Mouse (Mus musculus): ENCODE data around the gene Rph3al. TPM values are rescaled to one million over a fixed set of nuclear protein-coding genes. Genes with fewer than 3 reads are reported as not detected.

Rph3al gene
- polyA plus RNA-seq, 1 experiment from 2014 or later: 1.2 TPM

DNA sequence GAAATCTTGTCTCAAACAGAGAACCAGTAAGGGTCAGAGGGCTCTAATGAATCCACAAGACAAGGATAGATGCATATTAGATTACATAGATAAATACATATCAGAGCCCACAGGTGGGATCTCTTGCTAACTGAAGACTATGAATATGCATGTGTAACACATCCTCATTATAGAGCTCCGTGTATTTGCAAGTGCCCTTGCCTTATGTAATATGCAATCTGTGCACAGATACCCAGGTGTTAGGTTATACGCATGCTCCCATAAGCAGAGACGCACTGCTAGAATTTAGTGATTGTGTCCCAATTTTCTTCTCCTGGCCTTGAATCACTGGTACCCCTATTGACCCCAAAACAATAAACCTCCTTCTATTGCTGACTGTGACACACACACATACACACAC lies 34.0 kb upstream of the Rph3al start:
- no peak overlapping the region for H3K9ac ChIP-seq (ENCODE audit: low read length)

DNA sequence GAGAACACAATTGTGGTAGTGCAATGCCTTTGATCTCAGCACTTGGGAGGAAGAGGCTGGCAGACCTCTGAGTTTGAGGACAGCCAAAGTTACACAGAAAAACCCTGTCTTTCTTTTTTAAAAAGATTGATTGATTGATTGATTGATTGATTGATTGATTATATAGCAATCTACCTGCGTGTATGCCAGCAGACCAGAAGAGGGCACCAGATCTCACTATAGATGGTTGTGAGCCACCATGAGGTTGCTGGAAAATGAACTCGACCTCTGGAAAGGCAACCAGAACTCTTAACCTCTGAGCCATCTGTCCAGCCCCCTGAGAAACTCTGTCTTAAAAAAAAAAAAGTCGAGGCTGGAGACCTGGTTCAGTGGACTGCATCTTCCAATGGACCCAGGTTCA lies 32.4 kb upstream of the Rph3al start:
- Histone ChIP-seq H3K27ac (ENCODE audit: low read depth, low read length) (no peak overlapping the region), H3K36me3 (ENCODE audit: control insufficient read depth, insufficient read depth, low read length) (no peaks in the 10 kb centered on the region), H3K4me2 (ENCODE audit: low read depth) (no peak overlapping the region), H3K4me3 (ENCODE audit: low read depth, low read length) (no peak overlapping the region), H3K9me3 (ENCODE audit: control insufficient read depth, low read length) (no peaks in the 10 kb centered on the region), H3K27me3 (ENCODE audit: control insufficient read depth, insufficient read depth, low read length) (peaks cover 9% of the 10 kb centered on the region; the same call in 1 of the 2 replicates), H3K9ac (ENCODE audit: low read length) (no peak overlapping the region), H3K4me1 (ENCODE audit: control insufficient read depth, insufficient read depth, low read length) (no peaks in the 10 kb centered on the region)
- DNase-seq (ENCODE audit: low spot score) (no peak), ATAC-seq (ENCODE audit: insufficient read depth, low FRiP score, low TSS enrichment) (no peak)
- WGBS: 26% methylated on average over 3 of the region's 3 CpGs

More for the DNA sequence above, 34.0 kb upstream of the Rph3al start:
- H3K9me3 ChIP-seq (ENCODE audit: control insufficient read depth, low read length): no peaks in the 10 kb centered on the region
- H3K4me3 ChIP-seq (ENCODE audit: low read depth, low read length): no peak overlapping the region
- DNase-seq (ENCODE audit: low spot score): no peak
- 0 out of 2 replicates have a peak, but pooled peaks cover 4% of the 10 kb centered on the region for H3K27me3 ChIP-seq (ENCODE audit: control insufficient read depth, insufficient read depth, low read length)
- H3K4me2 ChIP-seq (ENCODE audit: low read depth): no peak overlapping the region
- ATAC-seq (ENCODE audit: insufficient read depth, low FRiP score, low TSS enrichment): no peak
- no peaks in the 10 kb centered on the region for H3K36me3 ChIP-seq (ENCODE audit: control insufficient read depth, insufficient read depth, low read length)
- WGBS: 90% methylated on average over 3 of the region's 3 CpGs
- no peaks in the 10 kb centered on the region for H3K4me1 ChIP-seq (ENCODE audit: control insufficient read depth, insufficient read depth, low read length)
- no peak overlapping the region for H3K27ac ChIP-seq (ENCODE audit: low read depth, low read length)

DNA sequence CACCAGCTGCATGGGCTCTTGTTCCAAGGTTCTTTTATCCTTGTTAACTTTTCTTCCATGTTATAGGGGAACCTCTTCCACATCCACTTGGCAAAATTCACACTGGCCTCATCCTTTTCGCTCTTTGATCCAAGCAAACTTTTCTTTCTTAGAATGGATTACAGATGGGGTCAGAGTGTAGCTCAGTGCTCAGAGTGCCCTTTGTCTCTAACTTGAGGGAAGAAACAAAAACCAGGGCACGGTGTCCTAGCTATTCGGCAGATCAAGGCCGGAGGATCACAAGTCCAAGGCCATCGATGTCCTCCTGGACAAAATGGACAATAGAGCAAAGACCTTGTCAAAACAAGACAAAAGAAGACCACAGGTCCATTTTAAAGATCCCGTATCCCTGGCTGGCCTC lies 30.5 kb upstream of the Rph3al start:
- Histone ChIP-seq H3K9me3 (ENCODE audit: control insufficient read depth, low read length) (no peaks in the 10 kb centered on the region), H3K4me1 (ENCODE audit: control insufficient read depth, insufficient read depth, low read length) (peaks cover 12% of the 10 kb centered on the region), H3K4me3 (ENCODE audit: low read depth, low read length) (no peak overlapping the region), H3K4me2 (ENCODE audit: low read depth) (no peak overlapping the region), H3K27ac (ENCODE audit: low read depth, low read length) (no peak overlapping the region), H3K36me3 (ENCODE audit: control insufficient read depth, insufficient read depth, low read length) (no peaks in the 10 kb centered on the region), H3K9ac (ENCODE audit: low read length) (no peak overlapping the region), H3K27me3 (ENCODE audit: control insufficient read depth, insufficient read depth, low read length) (peaks cover 15% of the 10 kb centered on the region; the same call in 1 of the 2 replicates)
- no peak for ATAC-seq (ENCODE audit: insufficient read depth, low FRiP score, low TSS enrichment)
- WGBS: 86% methylated on average over 6 of the region's 6 CpGs
- no peak for DNase-seq (ENCODE audit: low spot score)

DNA sequence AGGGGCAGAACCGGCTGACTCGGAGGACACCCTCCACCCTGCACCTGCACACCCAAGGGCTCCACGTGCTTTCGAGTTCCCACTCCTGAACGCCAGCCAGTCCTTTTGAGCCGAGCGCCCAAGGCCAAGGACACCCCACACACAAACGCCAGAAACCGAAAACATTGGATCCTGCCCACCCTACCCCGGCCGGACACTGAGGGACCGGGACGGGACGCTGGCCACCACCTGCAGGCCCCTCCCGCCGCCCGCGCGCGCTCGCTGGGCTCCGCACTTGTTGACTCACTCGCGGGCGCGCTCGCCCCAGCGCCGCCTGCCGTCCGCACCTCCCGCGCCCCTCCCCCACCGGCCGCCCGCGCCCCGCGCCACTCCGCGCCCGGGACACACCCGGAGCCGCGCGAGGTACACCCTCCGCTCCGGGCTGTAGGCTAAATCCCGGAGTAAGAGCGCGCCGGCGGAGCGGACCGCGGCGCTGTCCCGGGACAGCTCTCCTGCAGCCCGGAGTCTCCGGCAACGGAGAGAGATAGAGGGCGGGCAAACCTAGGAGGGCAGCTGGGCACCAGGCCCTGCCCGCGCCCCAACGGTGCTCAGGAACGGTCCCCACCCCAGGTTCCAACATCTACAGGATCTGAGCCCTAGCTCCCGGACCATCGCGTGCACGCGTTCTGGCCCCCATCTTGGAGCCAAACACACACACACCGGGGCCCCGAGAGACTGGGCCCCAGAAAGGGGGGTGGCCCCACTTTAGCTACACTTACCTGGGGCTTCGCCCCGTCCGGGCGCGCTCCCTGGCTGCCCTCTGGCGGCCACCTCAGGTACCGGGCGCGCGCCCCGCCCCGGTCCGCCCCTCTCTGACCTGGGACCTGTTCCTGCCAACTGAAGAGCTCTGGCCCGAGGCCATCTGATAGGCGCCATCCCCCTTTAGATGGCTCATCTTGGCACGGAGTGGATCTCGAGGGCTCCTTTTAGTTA lies 28.5 kb upstream of the Rph3al start:
- Histone ChIP-seq H3K9me3 (ENCODE audit: control insufficient read depth, low read length) (no peaks in the 10 kb centered on the region), H3K4me2 (ENCODE audit: low read depth) (peak overlapping the region; percentile 96), H3K9ac (ENCODE audit: low read length) (peak overlapping the region; percentile 61), H3K27ac (ENCODE audit: low read depth, low read length) (no peak overlapping the region), H3K36me3 (ENCODE audit: control insufficient read depth, insufficient read depth, low read length) (no peaks in the 10 kb centered on the region), H3K27me3 (ENCODE audit: control insufficient read depth, insufficient read depth, low read length) (peaks cover 15% of the 10 kb centered on the region; the same call in 1 of the 2 replicates), H3K4me3 (ENCODE audit: low read depth, low read length) (peak overlapping the region; percentile 64), H3K4me1 (ENCODE audit: control insufficient read depth, insufficient read depth, low read length) (peaks cover 16% of the 10 kb centered on the region)
- DNase-seq (ENCODE audit: low spot score): peak; percentile 79
- WGBS: under 1% methylated on average over 77 of the region's 90 CpGs
- ATAC-seq (ENCODE audit: insufficient read depth, low FRiP score, low TSS enrichment): peak; percentile 64

DNA sequence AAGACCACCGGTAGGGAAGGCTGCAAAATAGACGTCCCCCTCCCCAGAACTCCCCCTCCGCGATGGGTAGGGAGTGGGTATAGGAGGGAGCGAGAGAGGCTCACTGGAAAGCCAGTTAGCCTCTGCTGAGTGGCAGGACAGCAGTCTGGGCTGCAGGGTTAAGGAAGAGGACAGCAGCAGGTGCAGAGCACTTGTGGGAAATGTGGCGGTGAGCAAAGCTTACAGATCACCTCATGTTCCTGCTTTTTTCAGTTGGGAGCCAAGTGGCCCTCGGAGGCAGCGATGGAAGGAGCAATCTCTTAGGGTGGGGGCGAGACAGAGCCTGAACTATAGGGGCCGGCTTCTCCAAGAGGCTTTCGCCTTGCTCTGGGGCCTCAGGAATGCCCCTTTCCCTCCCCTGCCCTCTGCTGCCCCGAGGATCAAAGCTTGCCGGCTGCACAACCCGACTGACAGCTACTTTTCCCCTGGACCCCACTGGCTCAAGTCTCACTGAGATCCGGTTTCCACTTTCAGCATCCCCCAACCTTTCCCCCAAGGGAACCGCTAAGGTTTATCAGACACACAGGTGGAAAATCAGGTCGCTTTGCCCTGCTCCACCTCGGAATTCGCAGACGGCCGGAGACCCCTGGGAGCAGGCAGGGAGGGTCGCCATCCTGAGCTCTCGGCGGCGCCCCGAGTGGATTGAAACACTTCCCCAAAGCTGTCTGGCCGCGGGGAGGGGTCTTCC lies 27.6 kb upstream of the Rph3al start:
- Histone ChIP-seq H3K27me3 (ENCODE audit: control insufficient read depth, insufficient read depth, low read length) (peaks cover 15% of the 10 kb centered on the region; the same call in 1 of the 2 replicates), H3K27ac (ENCODE audit: low read depth, low read length) (no peak overlapping the region), H3K4me1 (ENCODE audit: control insufficient read depth, insufficient read depth, low read length) (peaks cover 16% of the 10 kb centered on the region), H3K9ac (ENCODE audit: low read length) (peak overlapping the region; percentile 61), H3K36me3 (ENCODE audit: control insufficient read depth, insufficient read depth, low read length) (no peaks in the 10 kb centered on the region), H3K9me3 (ENCODE audit: control insufficient read depth, low read length) (no peaks in the 10 kb centered on the region), H3K4me2 (ENCODE audit: low read depth) (peak overlapping the region; percentile 96), H3K4me3 (ENCODE audit: low read depth, low read length) (peak overlapping the region; percentile 64)
- ATAC-seq (ENCODE audit: insufficient read depth, low FRiP score, low TSS enrichment) (no peak), DNase-seq (ENCODE audit: low spot score) (no peak)
- 4% methylated on average over 28 of the region's 28 CpGs for WGBS

DNA sequence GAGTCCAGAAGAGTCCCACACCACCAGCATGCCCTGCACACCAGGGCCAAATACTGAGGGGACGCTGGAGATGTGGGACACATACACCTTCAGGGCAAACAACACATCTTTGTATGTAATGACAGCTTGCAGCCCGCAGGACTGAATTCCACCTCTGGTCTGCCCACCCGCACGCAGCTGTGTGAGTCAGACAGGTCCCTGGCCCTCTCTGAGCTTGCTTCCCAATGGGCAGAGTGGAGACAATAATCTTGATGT lies 26.2 kb upstream of the Rph3al start:
- peaks cover 15% of the 10 kb centered on the region; the same call in 1 of the 2 replicates for H3K27me3 ChIP-seq (ENCODE audit: control insufficient read depth, insufficient read depth, low read length)
- no peak for DNase-seq (ENCODE audit: low spot score)
- H3K4me1 ChIP-seq (ENCODE audit: control insufficient read depth, insufficient read depth, low read length): peaks cover 16% of the 10 kb centered on the region
- no peaks in the 10 kb centered on the region for H3K9me3 ChIP-seq (ENCODE audit: control insufficient read depth, low read length)
- H3K36me3 ChIP-seq (ENCODE audit: control insufficient read depth, insufficient read depth, low read length): no peaks in the 10 kb centered on the region
- H3K4me3 ChIP-seq (ENCODE audit: low read depth, low read length): no peak overlapping the region
- no peak overlapping the region for H3K27ac ChIP-seq (ENCODE audit: low read depth, low read length)
- H3K4me2 ChIP-seq (ENCODE audit: low read depth): no peak overlapping the region
- no peak for ATAC-seq (ENCODE audit: insufficient read depth, low FRiP score, low TSS enrichment)
- 38% methylated on average over 4 of the region's 4 CpGs for WGBS
- no peak overlapping the region for H3K9ac ChIP-seq (ENCODE audit: low read length)

DNA sequence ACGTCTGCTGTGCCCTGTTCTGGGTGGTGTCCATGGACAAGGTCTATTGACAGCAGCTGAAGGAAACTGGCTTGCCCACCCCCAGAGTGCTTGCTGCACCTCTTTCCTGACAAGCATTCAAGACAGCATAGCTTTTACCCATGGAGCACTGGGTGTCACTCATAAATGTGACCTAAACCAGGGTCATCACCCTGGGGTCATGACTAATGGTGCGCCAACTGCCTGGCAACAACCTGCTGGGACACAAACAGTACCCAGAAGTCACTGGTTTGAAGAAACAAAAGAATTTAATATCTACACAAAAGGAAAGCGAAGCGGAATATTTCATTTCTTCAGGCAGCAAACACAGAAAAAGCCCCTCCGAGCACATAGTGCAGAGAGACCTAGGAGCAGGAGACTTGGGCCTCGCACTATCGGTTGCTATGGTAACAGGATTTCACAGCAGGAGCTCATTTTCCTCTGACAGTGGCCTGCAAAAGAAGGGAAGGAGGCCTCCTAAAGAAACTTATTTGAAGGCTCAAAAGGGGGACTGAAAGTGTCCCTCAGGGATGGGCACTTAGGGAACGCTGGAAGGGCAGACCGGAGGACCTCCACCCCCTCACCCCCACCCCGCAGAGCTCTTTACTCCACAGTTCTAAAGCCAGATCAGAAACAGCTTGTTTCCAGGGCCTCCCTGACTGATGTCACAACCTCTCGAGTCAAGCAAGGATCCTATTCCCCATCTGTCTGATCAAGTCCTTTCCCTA lies 25.7 kb upstream of the Rph3al start:
- H3K27ac ChIP-seq (ENCODE audit: low read depth, low read length): no peak overlapping the region
- DNase-seq (ENCODE audit: low spot score) (peak; percentile 68), ATAC-seq (ENCODE audit: insufficient read depth, low FRiP score, low TSS enrichment) (no peak)
- H3K27me3 ChIP-seq (ENCODE audit: control insufficient read depth, insufficient read depth, low read length): peaks cover 15% of the 10 kb centered on the region; the same call in 1 of the 2 replicates
- H3K36me3 ChIP-seq (ENCODE audit: control insufficient read depth, insufficient read depth, low read length): no peaks in the 10 kb centered on the region
- H3K9ac ChIP-seq (ENCODE audit: low read length): no peak overlapping the region
- H3K4me3 ChIP-seq (ENCODE audit: low read depth, low read length): no peak overlapping the region
- WGBS: 17% methylated on average over 11 of the region's 11 CpGs
- no peak overlapping the region for H3K4me2 ChIP-seq (ENCODE audit: low read depth)
- peaks cover 16% of the 10 kb centered on the region for H3K4me1 ChIP-seq (ENCODE audit: control insufficient read depth, insufficient read depth, low read length)
- no peaks in the 10 kb centered on the region for H3K9me3 ChIP-seq (ENCODE audit: control insufficient read depth, low read length)

DNA sequence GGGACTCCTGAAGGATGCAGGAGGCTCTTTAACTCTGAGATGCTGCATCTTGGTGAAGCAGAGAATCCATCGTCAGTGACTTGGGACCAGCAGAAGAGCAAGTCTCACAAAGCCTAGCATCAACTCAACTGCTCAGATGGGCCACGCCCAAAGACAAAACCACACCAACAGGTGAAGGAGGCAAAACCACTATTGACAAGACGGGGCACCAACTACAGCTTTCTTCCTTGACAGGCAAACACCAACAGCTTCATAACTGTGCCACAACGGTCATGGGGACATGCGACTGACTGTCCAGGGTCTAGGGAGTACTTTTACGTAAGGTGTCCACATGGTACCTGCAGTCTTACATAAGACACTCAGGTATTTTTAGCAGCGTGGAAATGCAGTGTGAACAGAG lies 23.6 kb upstream of the Rph3al start:
- no peak overlapping the region for H3K27ac ChIP-seq (ENCODE audit: low read depth, low read length)
- H3K27me3 ChIP-seq (ENCODE audit: control insufficient read depth, insufficient read depth, low read length): peaks cover 11% of the 10 kb centered on the region; the same call in 1 of the 2 replicates
- H3K9ac ChIP-seq (ENCODE audit: low read length): no peak overlapping the region
- peaks cover 16% of the 10 kb centered on the region for H3K4me1 ChIP-seq (ENCODE audit: control insufficient read depth, insufficient read depth, low read length)
- no peak overlapping the region for H3K4me3 ChIP-seq (ENCODE audit: low read depth, low read length)
- WGBS: 87% methylated on average over 7 of the region's 7 CpGs
- no peak for DNase-seq (ENCODE audit: low spot score)
- no peak for ATAC-seq (ENCODE audit: insufficient read depth, low FRiP score, low TSS enrichment)
- H3K9me3 ChIP-seq (ENCODE audit: control insufficient read depth, low read length): no peaks in the 10 kb centered on the region
- no peaks in the 10 kb centered on the region for H3K36me3 ChIP-seq (ENCODE audit: control insufficient read depth, insufficient read depth, low read length)
- H3K4me2 ChIP-seq (ENCODE audit: low read depth): no peak overlapping the region

Data from neural tube, embryonic 11.5 days (tissue).